Mouse (Mus musculus): Measurements from ENCODE around the gene Adgrf3. TPM values are rescaled to one million over a fixed set of nuclear protein-coding genes. Genes with fewer than 3 reads are reported as not detected.

Gene Adgrf3
- polyA plus RNA-seq, 1 experiment from 2014 or later, result 0.81 TPM

DNA sequence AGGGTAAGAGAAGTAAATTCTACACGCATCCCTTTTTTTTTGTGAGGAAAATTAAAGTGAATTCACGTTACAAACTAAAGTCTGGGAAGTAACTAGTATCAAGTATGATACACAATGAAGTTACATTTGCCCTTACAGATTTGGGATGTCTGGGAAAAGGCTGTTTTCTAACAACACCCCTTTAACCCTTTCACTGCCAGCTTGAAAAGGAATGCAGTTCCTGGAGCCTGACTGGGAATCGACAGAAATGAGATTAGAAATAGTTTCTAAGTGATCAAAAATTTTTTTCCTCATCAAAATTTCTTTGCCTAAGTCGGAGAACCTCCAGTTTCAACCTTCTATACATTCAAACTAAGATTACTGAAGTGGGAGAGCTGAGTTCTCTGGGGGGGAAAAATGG, 51.5 kb downstream of the Adgrf3 start:
- no peak for ATAC-seq (ENCODE audit: insufficient number of reproducible peaks, insufficient read depth, low FRiP score, low read depth)
- Histone ChIP-seq H3K4me3 (ENCODE audit: low read depth, low read length) (peak overlapping the region; percentile 93), H3K4me1 (ENCODE audit: control insufficient read depth, insufficient read depth, low read length) (no peaks in the 10 kb centered on the region; the same call in 1 of the 2 replicates), H3K9ac (replicated peaks; ENCODE audit: low read depth, low read length) (peak overlapping the region; percentile 68), H3K9me3 (ENCODE audit: control insufficient read depth, low read depth, low read length) (no peaks in the 10 kb centered on the region), H3K36me3 (ENCODE audit: control insufficient read depth, insufficient read depth, low read length) (no peaks in the 10 kb centered on the region; the same call in 1 of the 2 replicates), H3K4me2 (replicated peaks; ENCODE audit: low read depth, low read length) (peak overlapping the region; percentile 74), H3K27ac (ENCODE audit: low read length) (no peak overlapping the region; the same call in 1 of the 2 replicates), H3K27me3 (ENCODE audit: control insufficient read depth, insufficient read depth, low read length) (no peaks in the 10 kb centered on the region)
- 18% methylated on average over 4 of the region's 4 CpGs for WGBS

DNA sequence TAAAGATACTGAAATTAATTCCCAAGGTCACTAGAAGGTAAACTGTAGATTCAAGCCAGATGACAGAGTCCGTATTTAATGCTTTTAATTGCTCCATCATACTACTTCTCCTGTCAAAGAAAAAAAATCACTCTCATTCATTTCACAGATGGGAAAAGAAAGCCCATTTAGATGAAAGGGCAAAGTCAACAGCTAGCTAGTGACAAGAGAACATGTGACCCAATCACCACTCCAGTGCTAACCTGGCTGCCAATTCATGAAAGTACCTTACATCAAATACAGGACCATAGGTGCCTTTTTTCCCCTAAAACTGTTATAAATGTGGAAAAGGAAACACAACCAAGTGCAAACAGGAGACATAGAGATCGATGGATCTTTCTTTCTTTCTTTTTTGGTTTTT, 52.3 kb downstream of the Adgrf3 start:
- no peak overlapping the region for H3K4me3 ChIP-seq (ENCODE audit: low read depth, low read length)
- no peaks in the 10 kb centered on the region for H3K9me3 ChIP-seq (ENCODE audit: control insufficient read depth, low read depth, low read length)
- no peak for ATAC-seq (ENCODE audit: insufficient number of reproducible peaks, insufficient read depth, low FRiP score, low read depth)
- no peaks in the 10 kb centered on the region; the same call in 1 of the 2 replicates for H3K36me3 ChIP-seq (ENCODE audit: control insufficient read depth, insufficient read depth, low read length)
- no peak overlapping the region for H3K4me2 ChIP-seq (replicated peaks; ENCODE audit: low read depth, low read length)
- H3K4me1 ChIP-seq (ENCODE audit: control insufficient read depth, insufficient read depth, low read length), result no peaks in the 10 kb centered on the region; the same call in 1 of the 2 replicates
- WGBS, result 79% methylated on average over 2 of the region's 2 CpGs
- H3K27ac ChIP-seq (ENCODE audit: low read length), result no peak overlapping the region
- H3K9ac ChIP-seq (replicated peaks; ENCODE audit: low read depth, low read length), result no peak overlapping the region
- H3K27me3 ChIP-seq (ENCODE audit: control insufficient read depth, insufficient read depth, low read length), result no peaks in the 10 kb centered on the region

GRCm38 (mm10) chr5:30152413-30152812, 53.1 kb downstream of the Adgrf3 start:
- H3K27me3 ChIP-seq (ENCODE audit: control insufficient read depth, insufficient read depth, low read length), result no peaks in the 10 kb centered on the region
- 82% methylated on average over 1 of the region's 1 CpGs for WGBS
- no peaks in the 10 kb centered on the region; the same call in 1 of the 2 replicates for H3K4me1 ChIP-seq (ENCODE audit: control insufficient read depth, insufficient read depth, low read length)
- H3K9ac ChIP-seq (replicated peaks; ENCODE audit: low read depth, low read length), result no peak overlapping the region
- no peak overlapping the region for H3K27ac ChIP-seq (ENCODE audit: low read length)
- no peak overlapping the region for H3K4me2 ChIP-seq (replicated peaks; ENCODE audit: low read depth, low read length)
- H3K36me3 ChIP-seq (ENCODE audit: control insufficient read depth, insufficient read depth, low read length), result no peaks in the 10 kb centered on the region; the same call in 1 of the 2 replicates
- H3K4me3 ChIP-seq (ENCODE audit: low read depth, low read length), result no peak overlapping the region
- no peak for ATAC-seq (ENCODE audit: insufficient number of reproducible peaks, insufficient read depth, low FRiP score, low read depth)
- no peaks in the 10 kb centered on the region for H3K9me3 ChIP-seq (ENCODE audit: control insufficient read depth, low read depth, low read length)

DNA sequence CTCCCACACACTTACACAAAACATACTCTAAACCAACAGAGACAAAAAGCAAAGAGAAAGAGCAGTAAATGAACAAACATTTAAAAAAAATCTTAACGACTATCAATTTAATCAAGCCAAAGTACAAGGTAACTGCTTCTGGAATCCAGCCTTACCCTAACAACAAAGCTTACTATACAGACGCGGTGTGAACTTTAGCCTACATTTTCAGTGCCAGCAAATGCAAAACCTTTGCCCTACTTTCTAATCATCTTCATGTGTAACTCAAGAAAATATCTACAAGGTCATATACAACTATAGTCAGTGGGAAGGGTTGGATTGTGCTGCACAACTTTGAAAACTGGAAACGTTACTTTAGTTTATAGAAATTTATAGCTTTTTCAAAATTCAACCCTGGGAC, 53.5 kb downstream of the Adgrf3 start:
- H3K36me3 ChIP-seq (ENCODE audit: control insufficient read depth, insufficient read depth, low read length), result no peaks in the 10 kb centered on the region; the same call in 1 of the 2 replicates
- no peaks in the 10 kb centered on the region for H3K9me3 ChIP-seq (ENCODE audit: control insufficient read depth, low read depth, low read length)
- H3K9ac ChIP-seq (replicated peaks; ENCODE audit: low read depth, low read length), result no peak overlapping the region
- no peak for ATAC-seq (ENCODE audit: insufficient number of reproducible peaks, insufficient read depth, low FRiP score, low read depth)
- H3K27me3 ChIP-seq (ENCODE audit: control insufficient read depth, insufficient read depth, low read length), result no peaks in the 10 kb centered on the region
- no peak overlapping the region for H3K4me2 ChIP-seq (replicated peaks; ENCODE audit: low read depth, low read length)
- no peak overlapping the region for H3K4me3 ChIP-seq (ENCODE audit: low read depth, low read length)
- 71% methylated on average over 4 of the region's 4 CpGs for WGBS
- H3K4me1 ChIP-seq (ENCODE audit: control insufficient read depth, insufficient read depth, low read length), result no peaks in the 10 kb centered on the region; the same call in 1 of the 2 replicates
- H3K27ac ChIP-seq (ENCODE audit: low read length), result no peak overlapping the region

- Histone ChIP-seq H3K36me3 (ENCODE audit: control insufficient read depth, insufficient read depth, low read length) (peaks cover 26% of the 10 kb centered on the region), H3K27ac (ENCODE audit: low read length) (no peak overlapping the region), H3K4me2 (replicated peaks; ENCODE audit: low read depth, low read length) (no peak overlapping the region), H3K9ac (replicated peaks; ENCODE audit: low read depth, low read length) (no peak overlapping the region), H3K4me1 (ENCODE audit: control insufficient read depth, insufficient read depth, low read length) (no peaks in the 10 kb centered on the region; the same call in 1 of the 2 replicates), H3K27me3 (ENCODE audit: control insufficient read depth, insufficient read depth, low read length) (no peaks in the 10 kb centered on the region), H3K9me3 (ENCODE audit: control insufficient read depth, low read depth, low read length) (no peaks in the 10 kb centered on the region), H3K4me3 (ENCODE audit: low read depth, low read length) (no peak overlapping the region)
- ATAC-seq (ENCODE audit: insufficient number of reproducible peaks, insufficient read depth, low FRiP score, low read depth), result no peak
- WGBS, result 84% methylated on average over 5 of the region's 5 CpGs
These were observed 57.2 kb downstream of the Adgrf3 start for GRCm38 (mm10) chr5:30148133-30148920.

DNA sequence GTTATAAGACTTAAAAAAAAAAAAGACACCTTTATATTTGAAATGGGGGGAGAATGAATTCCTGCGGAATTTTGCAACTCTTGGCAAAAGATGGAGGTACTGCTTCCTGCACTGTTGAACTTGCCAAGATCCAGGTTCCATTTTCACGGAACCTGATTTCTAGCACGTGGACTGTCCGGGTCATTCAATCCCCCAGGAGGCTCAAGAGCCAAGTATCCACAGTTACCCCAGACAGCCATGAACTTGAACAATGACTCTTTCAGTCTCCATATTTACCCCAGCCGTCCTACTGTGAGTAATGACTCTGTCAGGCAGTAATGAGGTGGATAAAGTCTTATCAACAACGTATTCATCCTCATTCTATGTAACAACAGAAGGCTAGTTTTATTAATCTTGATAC, 59.0 kb downstream of the Adgrf3 start:
- 82% methylated on average over 6 of the region's 6 CpGs for WGBS

More for the DNA sequence above, 59.0 kb downstream of the Adgrf3 start:
- no peaks in the 10 kb centered on the region for H3K27me3 ChIP-seq (ENCODE audit: control insufficient read depth, insufficient read depth, low read length)
- H3K4me1 ChIP-seq (ENCODE audit: control insufficient read depth, insufficient read depth, low read length), result no peaks in the 10 kb centered on the region; the same call in 1 of the 2 replicates
- no peak overlapping the region for H3K4me2 ChIP-seq (replicated peaks; ENCODE audit: low read depth, low read length)
- no peak overlapping the region for H3K9ac ChIP-seq (replicated peaks; ENCODE audit: low read depth, low read length)
- H3K4me3 ChIP-seq (ENCODE audit: low read depth, low read length), result no peak overlapping the region
- H3K9me3 ChIP-seq (ENCODE audit: control insufficient read depth, low read depth, low read length), result no peaks in the 10 kb centered on the region
- peaks cover 41% of the 10 kb centered on the region for H3K36me3 ChIP-seq (ENCODE audit: control insufficient read depth, insufficient read depth, low read length)
- ATAC-seq (ENCODE audit: insufficient number of reproducible peaks, insufficient read depth, low FRiP score, low read depth), result no peak
- no peak overlapping the region for H3K27ac ChIP-seq (ENCODE audit: low read length)

MicroRNAs encoded within 50 kb of the gene (microRNA counts, 519-probe panel; counts per million panel counts)
- microRNA mmu-miR-1960, result 1,728 counts per million, percentile 12 among the panel's probes with 10 or more counts

Small RNA genes within 50 kb of the gene (microRNA-seq; reads per million reads assigned to microRNA genes)
- 0.78 reads per million for gene Mir1960

Other genes starting within 250 kb of the Adgrf3 start
- not detected in 2 replicates for gene Il6, start 192.6 kb downstream of the Adgrf3 start, polyA plus RNA-seq (2014; fragmentation: Nextera tagmentation; extraction: Ambion mirVana)
- 259 and 272 TPM in 2 replicates for gene Tyms, start 132.1 kb downstream of the Adgrf3 start, polyA plus RNA-seq (2014; fragmentation: Nextera tagmentation; extraction: Ambion mirVana)
- gene Garem2, start 100.6 kb downstream of the Adgrf3 start, polyA plus RNA-seq (2014; fragmentation: Nextera tagmentation; extraction: Ambion mirVana), result 0.19 and 0.34 TPM in 2 replicates
- gene 3110082J24Rik, start 99.6 kb downstream of the Adgrf3 start, polyA plus RNA-seq (2014; fragmentation: Nextera tagmentation; extraction: Ambion mirVana), result not detected in 2 replicates
- gene Hadha, start 50.6 kb downstream of the Adgrf3 start, polyA plus RNA-seq (2014; fragmentation: Nextera tagmentation; extraction: Ambion mirVana), result 116 and 118 TPM in 2 replicates
- 134 and 164 TPM in 2 replicates for gene Hadhb, start 50.5 kb downstream of the Adgrf3 start, polyA plus RNA-seq (2014; fragmentation: Nextera tagmentation; extraction: Ambion mirVana)
- gene Selenoi, start 26.9 kb upstream of the Adgrf3 start, polyA plus RNA-seq (2014; fragmentation: Nextera tagmentation; extraction: Ambion mirVana), result 23.9 and 24.4 TPM in 2 replicates
- gene Drc1, start 75.7 kb upstream of the Adgrf3 start, polyA plus RNA-seq (2014; fragmentation: Nextera tagmentation; extraction: Ambion mirVana), result 0.60 and 0.64 TPM in 2 replicates

All from stomach, embryonic 14.5 days (tissue).